In genomic region chr6:34533055-34533454, GRCm38 (mm10) we compare ENCODE assay signal across 31 mouse cellular contexts.
"Had no signal": no experiment of that assay in that cellular context is flagged by ENCODE, and none has a peak within 500 bp of the region (broad histone marks: within the 10 kb centered on the region; RNA-seq: fewer than 3 reads in every experiment).

No protein-coding gene starts in this region.

- DNase-seq: left cerebral cortex, postnatal 4 days; liver; liver, embryonic 13.5 days; lung, adult 18-20 months; lung, adult 2 months; lung, embryonic 14.5 days; lung, postnatal 10 days; lung, postnatal 14 days; lung, postnatal 36 days; lung, postnatal 4 days; midbrain, embryonic 14.5 days had no signal

- H3K4me1 ChIP-seq: limb, embryonic 12.5 days; lung, embryonic 15.5 days; midbrain, embryonic 10.5 days; midbrain, embryonic 12.5 days; midbrain, embryonic 13.5 days; midbrain, embryonic 15.5 days; neural tube, embryonic 12.5 days; neural tube, embryonic 13.5 days had no signal

- H3K9ac ChIP-seq: limb, embryonic 12.5 days; limb, embryonic 13.5 days; limb, embryonic 15.5 days; liver, embryonic 13.5 days; liver, embryonic 14.5 days; liver, embryonic 15.5 days; lung, embryonic 14.5 days; lung, embryonic 15.5 days; midbrain, embryonic 12.5 days; midbrain, embryonic 13.5 days; midbrain, embryonic 15.5 days; neural tube, embryonic 12.5 days; neural tube, embryonic 13.5 days had no signal

- H3K9me3 ChIP-seq: limb, embryonic 10.5 days; limb, embryonic 12.5 days; limb, embryonic 13.5 days; limb, embryonic 15.5 days; liver, embryonic 13.5 days; liver, embryonic 15.5 days; lung, embryonic 15.5 days; midbrain, embryonic 10.5 days; midbrain, embryonic 12.5 days; midbrain, embryonic 13.5 days; midbrain, embryonic 15.5 days; neural tube, embryonic 12.5 days; neural tube, embryonic 13.5 days had no signal

- H3K4me2 ChIP-seq: limb, embryonic 12.5 days; limb, embryonic 13.5 days; limb, embryonic 15.5 days; liver, embryonic 13.5 days; liver, embryonic 15.5 days; lung, embryonic 14.5 days; lung, embryonic 15.5 days; midbrain, embryonic 11.5 days; midbrain, embryonic 12.5 days; midbrain, embryonic 13.5 days; midbrain, embryonic 15.5 days; neural tube, embryonic 12.5 days; neural tube, embryonic 13.5 days had no signal

- H3K4me3 ChIP-seq: left cerebral cortex, adult 2 months; limb, embryonic 10.5 days; limb, embryonic 12.5 days; limb, embryonic 13.5 days; limb, embryonic 15.5 days; liver, embryonic 13.5 days; liver, embryonic 15.5 days; lung, embryonic 15.5 days; megakaryocyte, embryonic 14.5 days; midbrain, embryonic 10.5 days; midbrain, embryonic 12.5 days; midbrain, embryonic 13.5 days; midbrain, embryonic 15.5 days; myocyte; neural tube, embryonic 12.5 days; neural tube, embryonic 13.5 days had no signal

- H3K27ac ChIP-seq: left cerebral cortex, adult 2 months; limb, embryonic 10.5 days; limb, embryonic 12.5 days; limb, embryonic 13.5 days; limb, embryonic 15.5 days; liver, embryonic 13.5 days; liver, embryonic 14.5 days; liver, embryonic 15.5 days; lung, embryonic 15.5 days; macrophage; midbrain, embryonic 10.5 days; midbrain, embryonic 12.5 days; midbrain, embryonic 13.5 days; midbrain, embryonic 15.5 days; neural tube, embryonic 12.5 days; neural tube, embryonic 13.5 days had no signal

- H3K36me3 ChIP-seq: limb, embryonic 10.5 days; limb, embryonic 12.5 days; limb, embryonic 13.5 days; limb, embryonic 15.5 days; liver, embryonic 13.5 days; liver, embryonic 15.5 days; lung, embryonic 15.5 days; midbrain, embryonic 10.5 days; midbrain, embryonic 12.5 days; midbrain, embryonic 13.5 days; midbrain, embryonic 15.5 days; neural tube, embryonic 12.5 days; neural tube, embryonic 13.5 days had no signal

- H3K27me3 ChIP-seq: limb, embryonic 12.5 days; limb, embryonic 13.5 days; limb, embryonic 15.5 days; lung, embryonic 15.5 days; midbrain, embryonic 12.5 days; midbrain, embryonic 13.5 days; midbrain, embryonic 15.5 days; neural tube, embryonic 12.5 days; neural tube, embryonic 13.5 days had no signal

- ATAC-seq: lung, postnatal 0 days; midbrain, embryonic 13.5 days; midbrain, embryonic 15.5 days; midbrain, embryonic 16.5 days had no signal
